Mouse (Mus musculus) brown adipose tissue, adult 24 weeks (tissue): Measurements from ENCODE around the gene Vmn1r70. TPM values are rescaled to one million over a fixed set of nuclear protein-coding genes. Genes with fewer than 3 reads are reported as not detected.

ENCODE experiments used
- H3K27ac ChIP-seq: fragments of 200-500 bp; replicated peaks from 2 replicates; pipeline ENCODE4 v1.5.1; 2012; ENCODE audit warnings: low read depth, mild to moderate bottlenecking, low read length
- H3K4me1 ChIP-seq: fragments of 200-500 bp; 2 replicates; pipeline ENCODE4 v1.6.1; 2012; ENCODE audit warnings: low read length, mixed read lengths; ENCODE audit not compliant: control insufficient read depth, insufficient read depth, insufficient read length
- H3K4me3 ChIP-seq: fragments of 200-500 bp; 2 replicates; pipeline ENCODE4 v1.5.1; 2012; ENCODE audit warnings: low read depth, mild to moderate bottlenecking, low read length, moderate library complexity; ENCODE audit not compliant: insufficient read depth
- polyA plus RNA-seq: library from polyadenylated mRNA; stranded (reverse); fragments of >200 nt; gene quantifications from 2 replicates; pipeline ENCODE4 v1.2.4, GENCODE M21; 2012; ENCODE audit not compliant: missing spikeins, insufficient read depth, insufficient read length

The Vmn1r70 gene
- polyA plus RNA-seq, result not detected in 2 replicates

GRCm38 (mm10) chr7:10631232-10631631 lies at the start of gene Vmn1r70:
Gene Vmn1r70, plus strand, starts transcription at chr7:10631532.
- no peaks in the 10 kb centered on the region for H3K4me1 ChIP-seq
- no peak within 1 kb of the TSS for H3K27ac ChIP-seq
- no peak within 1 kb of the TSS for H3K4me3 ChIP-seq

GRCm38 (mm10) chr7:10613559-10613958 lies 17.8 kb upstream of the Vmn1r70 start, which contains the start of gene Vmn1r69:
Gene Vmn1r69, minus strand, starts transcription at chr7:10613659.
- Histone ChIP-seq H3K4me1 (no peaks in the 10 kb centered on the region), H3K27ac (no peak within 1 kb of the TSS), H3K4me3 (no peak within 1 kb of the TSS)

Other genes starting within 250 kb of the Vmn1r70 start
- gene Vmn1r67, start 188.2 kb upstream of the Vmn1r70 start, polyA plus RNA-seq, result not detected in 2 replicates
- 0.38 and 0.48 TPM in 2 replicates for gene Zik1, start 136.1 kb upstream of the Vmn1r70 start, polyA plus RNA-seq
- gene Vmn1r68, start 73.0 kb upstream of the Vmn1r70 start, polyA plus RNA-seq, result not detected in 2 replicates
- not detected in 2 replicates for gene Vmn1r69, start 17.9 kb upstream of the Vmn1r70 start, polyA plus RNA-seq
- not detected in 2 replicates for gene Nlrp4b, start 56.3 kb downstream of the Vmn1r70 start, polyA plus RNA-seq
- gene Vmn1r71, start 122.8 kb downstream of the Vmn1r70 start, polyA plus RNA-seq, result not detected in 2 replicates